Mouse (Mus musculus) limb, embryonic 14.5 days (tissue): Measurements from ENCODE around the gene Snca. TPM values are rescaled to one million over a fixed set of nuclear protein-coding genes. Genes with fewer than 3 reads are reported as not detected.

Experiments used
- ATAC-seq: fragments of 200-750 bp; cut with Nextera tagmentation; 2 replicates; pipeline ENCODE4 v1.8.0; 2017; ENCODE audit warnings: low read depth, moderate number of reproducible peaks, moderate TSS enrichment; ENCODE audit not compliant: low FRiP score
- DNase-seq: peaks from one replicate; pipeline ENCODE4 v3.0.0-alpha.2; 2015; ENCODE audit warnings: low spot score
- H3K27ac ChIP-seq: fragments of 300-500 bp; sonication (generic); replicated peaks from 2 replicates; pipeline ENCODE4 v1.5.1; 2014; ENCODE audit warnings: low read depth, mild to moderate bottlenecking, low read length, moderate library complexity, mixed read lengths
- H3K27me3 ChIP-seq: fragments of 300-500 bp; sonication (generic); 2 replicates; pipeline ENCODE4 v1.6.1; 2014; ENCODE audit warnings: low read length, mixed read lengths; ENCODE audit not compliant: control insufficient read depth, insufficient read depth
- H3K36me3 ChIP-seq: fragments of 300-500 bp; sonication (generic); 2 replicates; pipeline ENCODE4 v1.6.1; 2014; ENCODE audit warnings: mild to moderate bottlenecking, low read length, moderate library complexity, mixed read lengths; ENCODE audit not compliant: control insufficient read depth, insufficient read depth
- H3K4me1 ChIP-seq: fragments of 300-500 bp; sonication (generic); 2 replicates; pipeline ENCODE4 v1.6.1; 2014; ENCODE audit warnings: antibody characterized with exemption, low read length, mixed read lengths; ENCODE audit not compliant: control insufficient read depth, insufficient read depth
- H3K4me2 ChIP-seq: fragments of 300-500 bp; sonication (generic); replicated peaks from 2 replicates; pipeline ENCODE4 v1.6.1; 2014; ENCODE audit warnings: low read depth, mild to moderate bottlenecking, low read length, moderate library complexity; ENCODE audit not compliant: severe bottlenecking
- H3K4me3 ChIP-seq: fragments of 300-500 bp; sonication (generic); replicated peaks from 2 replicates; pipeline ENCODE4 v1.5.1; 2014; ENCODE audit warnings: low read length
- H3K9ac ChIP-seq: fragments of 300-500 bp; sonication (generic); 2 replicates; pipeline ENCODE4 v1.6.1; 2014; ENCODE audit warnings: mild to moderate bottlenecking, low read depth, low read length, moderate library complexity; ENCODE audit not compliant: severe bottlenecking
- H3K9me3 ChIP-seq: fragments of 300-500 bp; sonication (generic); 2 replicates; pipeline ENCODE4 v1.6.1; 2016; ENCODE audit warnings: low read length; ENCODE audit not compliant: control insufficient read depth
- POLR2A ChIP-seq: fragments of 200-500 bp; IDR thresholded peaks from 2 replicates; pipeline ENCODE4 v1.8.0; 2012; ENCODE audit warnings: inconsistent platforms, mild to moderate bottlenecking, moderate library complexity, borderline replicate concordance; ENCODE audit not compliant: insufficient read depth, insufficient read length; ENCODE audit errors: extremely low read depth
- WGBS: fragments of 180-500 bp; shearing (Covaris S2); extraction: QIAGEN DNeasy Blood & Tissue Kit; methylation state at CpG from one replicate; pipeline ENCODE4 v1.1.7; 2014; 5-methylcytosine and 5-hydroxymethylcytosine counted together
- polyA plus RNA-seq, 2 experiments: library from polyadenylated mRNA; depleted of rRNA in 1 of 2; stranded (reverse) in 1 of 2; unstranded in 1 of 2; fragments of >200 nt; fragmentation: Nextera tagmentation in 1 of 2; extraction: Ambion mirVana in 1 of 2; gene quantifications; 2 replicates each; pipeline versions ENCODE4 v1.2.1 to v1.2.3; 2012 to 2014

The Snca gene
- polyA plus RNA-seq, 2 experiments, result 8.4 to 30.4 TPM

DNA sequence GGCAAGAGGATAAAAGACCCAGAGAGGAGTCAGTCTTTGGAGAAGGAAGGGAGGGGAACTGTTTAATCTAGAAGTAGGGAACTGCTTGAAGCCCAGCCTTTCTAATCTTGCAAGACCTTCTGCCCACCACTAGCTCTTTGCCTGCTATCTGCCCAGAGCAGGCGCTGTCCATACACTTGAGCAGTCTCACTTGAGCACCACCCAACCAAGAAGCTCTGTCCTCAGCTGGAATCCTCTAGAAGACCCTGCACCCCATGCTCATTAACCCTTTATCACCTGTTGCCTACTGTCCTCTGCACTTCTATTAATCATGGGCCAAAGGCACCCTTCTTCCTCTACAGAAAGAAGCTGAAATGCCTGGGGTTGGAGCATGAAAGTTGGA is 1.6 kb downstream of the Snca start:
- H3K36me3 ChIP-seq, result no peaks in the 10 kb centered on the region
- H3K9me3 ChIP-seq, result no peaks in the 10 kb centered on the region
- peaks cover 5% of the 10 kb centered on the region; the same call in 1 of the 2 replicates for H3K27me3 ChIP-seq
- peak overlapping the region; percentile 92 for H3K4me2 ChIP-seq
- no peak for DNase-seq
- H3K27ac ChIP-seq, result no peak overlapping the region
- H3K4me3 ChIP-seq, result peak overlapping the region; percentile 46
- 0 out of 2 replicates have a peak, but pooled peaks cover 3% of the 10 kb centered on the region for H3K4me1 ChIP-seq
- no peak for TF ChIP-seq POLR2A
- H3K9ac ChIP-seq, result no peak overlapping the region
- 35% methylated on average over 1 of the region's 1 CpGs for WGBS
- no peak for ATAC-seq

DNA sequence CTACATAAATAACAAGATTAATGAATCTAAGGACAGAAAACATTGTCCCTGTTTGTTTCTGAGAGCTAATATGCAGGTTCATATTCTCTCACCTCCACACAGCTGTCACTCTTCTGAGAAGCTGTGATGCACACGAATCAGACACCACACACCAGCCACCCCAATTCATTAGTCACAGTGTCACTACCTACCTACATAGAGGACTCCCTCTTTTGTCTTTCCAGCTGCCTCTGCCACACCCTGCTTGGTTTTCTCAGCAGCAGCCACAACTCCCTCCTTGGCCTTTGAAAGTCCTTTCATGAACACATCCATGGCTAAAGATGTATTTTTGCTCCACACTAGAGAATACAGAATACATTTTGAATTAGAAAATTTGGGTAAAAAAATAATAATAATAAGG is 2.4 kb downstream of the Snca start:
- DNase-seq (no peak), ATAC-seq (no peak)
- H3K4me2 ChIP-seq, result no peak overlapping the region
- no peak overlapping the region for H3K27ac ChIP-seq
- no peak overlapping the region for H3K4me3 ChIP-seq
- no peaks in the 10 kb centered on the region for H3K9me3 ChIP-seq
- WGBS, result 46% methylated on average over 1 of the region's 1 CpGs
- no peaks in the 10 kb centered on the region for H3K36me3 ChIP-seq
- peaks cover 5% of the 10 kb centered on the region; the same call in 1 of the 2 replicates for H3K27me3 ChIP-seq
- H3K9ac ChIP-seq, result no peak overlapping the region
- no peak for TF ChIP-seq POLR2A
- H3K4me1 ChIP-seq, result 0 out of 2 replicates have a peak, but pooled peaks cover 3% of the 10 kb centered on the region

DNA sequence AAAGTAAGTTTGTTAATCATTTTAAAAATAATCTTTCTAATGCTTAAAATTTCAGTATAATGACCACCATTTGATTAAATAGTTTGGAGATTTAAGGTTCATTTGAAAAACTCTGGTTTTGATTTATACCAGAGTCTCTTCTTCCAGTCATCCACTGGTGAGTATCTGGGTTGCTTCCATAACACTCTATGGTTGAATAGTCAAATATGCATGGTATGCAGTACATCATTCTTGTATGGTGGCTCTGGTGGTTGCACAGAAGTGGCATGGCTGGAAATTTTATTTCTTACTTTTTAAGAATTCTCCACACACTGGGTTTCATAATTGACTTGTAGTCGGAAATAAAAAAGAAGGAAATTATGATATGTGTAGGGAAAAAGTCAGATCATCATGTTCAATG is 10.4 kb downstream of the Snca start:
- WGBS, result 78% methylated on average over 1 of the region's 1 CpGs
- no peaks in the 10 kb centered on the region for H3K4me1 ChIP-seq

DNA sequence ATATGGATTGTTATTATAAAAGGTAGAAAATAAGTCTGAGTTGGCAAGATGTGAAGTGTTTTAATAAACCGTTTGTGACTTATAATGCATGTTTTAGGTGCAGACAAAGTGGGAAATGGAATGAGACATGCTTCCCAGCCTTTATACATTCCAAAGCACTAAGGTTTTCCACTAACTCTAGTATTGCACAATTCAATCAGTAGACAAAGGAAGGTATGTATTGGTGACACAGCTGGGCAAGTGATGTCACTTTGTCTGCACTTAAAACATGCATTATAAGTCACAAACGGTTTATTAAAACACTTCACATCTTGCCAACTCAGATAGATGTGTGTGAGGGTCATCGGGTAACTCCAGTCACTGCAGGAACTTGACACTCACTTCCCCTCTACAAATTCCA is 16.1 kb downstream of the Snca start:
- Histone ChIP-seq H3K4me2 (no peak overlapping the region), H3K9ac (no peak overlapping the region), H3K27ac (no peak overlapping the region), H3K27me3 (no peaks in the 10 kb centered on the region), H3K36me3 (no peaks in the 10 kb centered on the region), H3K9me3 (no peaks in the 10 kb centered on the region), H3K4me1 (no peaks in the 10 kb centered on the region), H3K4me3 (no peak overlapping the region)
- WGBS, result 61% methylated on average over 3 of the region's 3 CpGs
- TF ChIP-seq POLR2A, result no peak
- ATAC-seq (no peak), DNase-seq (no peak)

More for the DNA sequence above, 10.4 kb downstream of the Snca start:
- no peaks in the 10 kb centered on the region for H3K27me3 ChIP-seq
- no peak overlapping the region for H3K9ac ChIP-seq
- H3K36me3 ChIP-seq, result no peaks in the 10 kb centered on the region
- DNase-seq (no peak), ATAC-seq (no peak)
- no peak for TF ChIP-seq POLR2A
- no peaks in the 10 kb centered on the region for H3K9me3 ChIP-seq
- no peak overlapping the region for H3K27ac ChIP-seq
- H3K4me3 ChIP-seq, result no peak overlapping the region
- no peak overlapping the region for H3K4me2 ChIP-seq

DNA sequence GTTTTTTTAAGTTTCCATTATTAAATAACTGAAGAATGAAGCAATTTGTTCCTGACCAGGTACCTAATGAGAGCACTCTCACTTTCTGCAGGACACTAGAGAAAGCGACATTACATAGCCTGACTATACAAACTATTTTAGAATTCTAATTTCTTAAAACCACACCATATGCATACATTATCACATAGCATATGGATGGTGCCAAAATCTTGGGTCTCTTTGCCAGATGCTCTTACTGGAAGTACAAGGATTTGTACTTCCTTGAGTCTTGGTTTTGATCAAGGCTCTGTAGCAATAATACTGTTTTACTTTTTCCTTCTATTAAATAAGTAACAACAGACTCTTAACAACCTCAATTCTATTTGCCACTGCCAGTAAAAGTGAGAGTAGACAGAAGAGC is 31.4 kb downstream of the Snca start:
- Histone ChIP-seq H3K27ac (no peak overlapping the region), H3K9ac (no peak overlapping the region), H3K27me3 (no peaks in the 10 kb centered on the region), H3K4me2 (no peak overlapping the region), H3K4me3 (no peak overlapping the region), H3K9me3 (no peaks in the 10 kb centered on the region), H3K4me1 (no peaks in the 10 kb centered on the region), H3K36me3 (no peaks in the 10 kb centered on the region)
- DNase-seq (no peak), ATAC-seq (no peak)
- no peak for TF ChIP-seq POLR2A
- 84% methylated on average over 1 of the region's 1 CpGs for WGBS
